Mouse (Mus musculus): ENCODE measurements around the gene Pole. TPM values are rescaled to one million over a fixed set of nuclear protein-coding genes. Genes with fewer than 3 reads are reported as not detected.

Pole gene
- total RNA-seq, 2 experiments from 2014 or later = 1.8 to 2.3 TPM

Other genes starting within 250 kb of the Pole start
- 1 to 10 TPM; 1.2 to 2.6 TPM for gene Gm17655, start 213.8 kb upstream of the Pole start, total RNA-seq (2021)
- not detected for gene Gm35315, start 191.9 kb upstream of the Pole start, total RNA-seq (2021)
- gene Plcxd1, start 186.3 kb upstream of the Pole start, total RNA-seq (2021) = not detected
- 10 to 100 TPM; 27.6 to 31.0 TPM for gene Gtpbp6, start 178.1 kb upstream of the Pole start, total RNA-seq (2021)
- 1 to 10 TPM; 2.7 to 3.1 TPM for gene Zfp605, start 176.2 kb upstream of the Pole start, total RNA-seq (2021)
- 10 to 100 TPM; 14.8 to 17.1 TPM for gene Chfr, start 150.5 kb upstream of the Pole start, total RNA-seq (2021)
- 10 to 100 TPM; 46.2 to 47.0 TPM for gene Golga3, start 109.6 kb upstream of the Pole start, total RNA-seq (2021)
- gene Ankle2, start 55.3 kb upstream of the Pole start, total RNA-seq (2021) = 10 to 100 TPM; 25.8 to 29.3 TPM
- gene Pgam5, start 16.4 kb upstream of the Pole start, total RNA-seq (2021) = 10 to 100 TPM; 30.2 to 34.7 TPM
- 10 to 100 TPM; 95.2 to 96.5 TPM for gene Pxmp2, start 120 bp upstream of the Pole start, total RNA-seq (2021)
- gene P2rx2, start 56.9 kb downstream of the Pole start, total RNA-seq (2021) = not detected
- not detected for gene Lrcol1, start 58.4 kb downstream of the Pole start, total RNA-seq (2021)
- 10 to 100 TPM; 43.1 to 48.6 TPM for gene Fbrsl1, start 162.2 kb downstream of the Pole start, total RNA-seq (2021)

Data from heart, postnatal 25 days (tissue).